Mouse (Mus musculus): ENCODE measurements around the gene Ttyh3.

DNA sequence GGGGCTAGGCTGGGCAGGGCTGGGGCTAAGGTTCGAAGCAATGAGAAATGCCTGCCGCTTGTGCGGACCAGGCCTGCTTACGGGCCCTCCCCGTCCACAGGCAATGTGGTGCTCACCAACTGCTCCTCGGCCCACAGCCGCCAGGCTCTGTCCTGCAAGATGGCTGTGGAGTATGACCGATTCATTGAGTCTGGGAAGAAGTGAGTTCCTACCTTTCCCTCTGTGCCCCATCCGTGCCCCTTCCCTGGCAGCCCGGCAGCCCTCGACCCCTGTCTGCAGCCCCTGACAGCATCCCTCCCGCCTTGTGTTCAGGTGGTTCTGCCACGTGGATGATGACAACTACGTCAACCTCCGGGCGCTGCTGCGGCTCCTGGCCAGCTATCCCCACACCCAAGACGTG is 36.6 kb downstream of the Ttyh3 start:
- TF ChIP-seq CTCF (IDR thresholded peaks at IDR 0.05; ENCODE audit: control insufficient read depth, insufficient read depth, insufficient read length) (no peak), USF1 (IDR thresholded peaks at IDR 0.05; ENCODE audit: low read depth) (no peak)
